Mouse (Mus musculus): ENCODE measurements around the gene Pa2g4. TPM values are rescaled to one million over a fixed set of nuclear protein-coding genes. Genes with fewer than 3 reads are reported as not detected.

The Pa2g4 gene
- total RNA-seq, 2 experiments from 2014 or later, result 404 to 442 TPM

GRCm38 (mm10) chr10:128509203-128509602 lies 56.6 kb downstream of the Pa2g4 start:
- ATAC-seq (replicated peaks; ENCODE audit: poor library complexity, severe bottlenecking), result no peak

- ATAC-seq (replicated peaks; ENCODE audit: poor library complexity, severe bottlenecking), result no peak
These were observed 57.5 kb downstream of the Pa2g4 start for GRCm38 (mm10) chr10:128508260-128508659.

Other genes starting within 250 kb of the Pa2g4 start
- 108 and 200 TPM in 2 replicates for gene Cnpy2, start 243.5 kb downstream of the Pa2g4 start, total RNA-seq (2014; fragmentation: Nextera tagmentation)
- gene Cnpy2, start 243.5 kb downstream of the Pa2g4 start, total RNA-seq (2017), result 135 TPM in 2 replicates
- 175 and 176 TPM in 2 replicates for gene Cs, start 228.3 kb downstream of the Pa2g4 start, total RNA-seq (2014; fragmentation: Nextera tagmentation)
- 104 and 114 TPM in 2 replicates for gene Cs, start 228.3 kb downstream of the Pa2g4 start, total RNA-seq (2017)
- 20.8 and 28.4 TPM in 2 replicates for gene Coq10a, start 197.0 kb downstream of the Pa2g4 start, total RNA-seq (2014; fragmentation: Nextera tagmentation)
- gene Coq10a, start 197.0 kb downstream of the Pa2g4 start, total RNA-seq (2017), result 6.8 and 7.9 TPM in 2 replicates
- gene Ankrd52, start 188.9 kb downstream of the Pa2g4 start, total RNA-seq (2014; fragmentation: Nextera tagmentation), result 58.1 and 60.1 TPM in 2 replicates
- 9.1 and 11.3 TPM in 2 replicates for gene Ankrd52, start 188.9 kb downstream of the Pa2g4 start, total RNA-seq (2017)
- not detected in 2 replicates for gene Slc39a5, start 164.8 kb downstream of the Pa2g4 start, total RNA-seq (2014; fragmentation: Nextera tagmentation)
- not detected in 2 replicates for gene Slc39a5, start 164.8 kb downstream of the Pa2g4 start, total RNA-seq (2017)
- 80.4 and 115 TPM in 2 replicates for gene Nabp2, start 154.5 kb downstream of the Pa2g4 start, total RNA-seq (2014; fragmentation: Nextera tagmentation)
- gene Nabp2, start 154.5 kb downstream of the Pa2g4 start, total RNA-seq (2017), result 58.6 and 60.5 TPM in 2 replicates
- gene Rnf41, start 154.3 kb downstream of the Pa2g4 start, total RNA-seq (2014; fragmentation: Nextera tagmentation), result 15.7 and 29.1 TPM in 2 replicates
- 16.5 and 18.6 TPM in 2 replicates for gene Rnf41, start 154.3 kb downstream of the Pa2g4 start, total RNA-seq (2017)
- gene Smarcc2, start 106.7 kb downstream of the Pa2g4 start, total RNA-seq (2014; fragmentation: Nextera tagmentation), result 90.4 and 113 TPM in 2 replicates
- 56.4 and 56.9 TPM in 2 replicates for gene Smarcc2, start 106.7 kb downstream of the Pa2g4 start, total RNA-seq (2017)
- 1,019 and 1,105 TPM in 2 replicates for gene Myl6, start 71.8 kb downstream of the Pa2g4 start, total RNA-seq (2014; fragmentation: Nextera tagmentation)
- 1,278 and 1,308 TPM in 2 replicates for gene Myl6, start 71.8 kb downstream of the Pa2g4 start, total RNA-seq (2017)
- gene Myl6b, start 67.3 kb downstream of the Pa2g4 start, total RNA-seq (2014; fragmentation: Nextera tagmentation), result 10.7 and 13.7 TPM in 2 replicates
- gene Myl6b, start 67.3 kb downstream of the Pa2g4 start, total RNA-seq (2017), result 1.2 and 1.7 TPM in 2 replicates
- 89.1 and 90.5 TPM in 2 replicates for gene Esyt1, start 40.1 kb downstream of the Pa2g4 start, total RNA-seq (2014; fragmentation: Nextera tagmentation)
- 78.8 and 97.6 TPM in 2 replicates for gene Esyt1, start 40.1 kb downstream of the Pa2g4 start, total RNA-seq (2017)
- gene Zc3h10, start 18.2 kb downstream of the Pa2g4 start, total RNA-seq (2014; fragmentation: Nextera tagmentation), result 8.8 and 9.7 TPM in 2 replicates
- 12.5 and 13.6 TPM in 2 replicates for gene Zc3h10, start 18.2 kb downstream of the Pa2g4 start, total RNA-seq (2017)
- gene Rpl41, start 16.7 kb downstream of the Pa2g4 start, total RNA-seq (2014; fragmentation: Nextera tagmentation), result 6,066 and 6,315 TPM in 2 replicates
- gene Rpl41, start 16.7 kb downstream of the Pa2g4 start, total RNA-seq (2017), result 3,608 and 4,444 TPM in 2 replicates
- 1.6 and 1.7 TPM in 2 replicates for gene Erbb3, start 23.7 kb upstream of the Pa2g4 start, total RNA-seq (2014; fragmentation: Nextera tagmentation)
- 1.4 and 1.8 TPM in 2 replicates for gene Erbb3, start 23.7 kb upstream of the Pa2g4 start, total RNA-seq (2017)
- 2,754 and 2,968 TPM in 2 replicates for gene Rps26, start 60.8 kb upstream of the Pa2g4 start, total RNA-seq (2014; fragmentation: Nextera tagmentation)
- gene Rps26, start 60.8 kb upstream of the Pa2g4 start, total RNA-seq (2017), result 1,150 and 1,165 TPM in 2 replicates
- 0.62 TPM in 1 of 2 replicates, not detected in the other for gene Ikzf4, start 80.0 kb upstream of the Pa2g4 start, total RNA-seq (2014; fragmentation: Nextera tagmentation)
- gene Ikzf4, start 80.0 kb upstream of the Pa2g4 start, total RNA-seq (2017), result not detected in 2 replicates
- 3.5 and 4.1 TPM in 2 replicates for gene Suox, start 108.1 kb upstream of the Pa2g4 start, total RNA-seq (2014; fragmentation: Nextera tagmentation)
- 5.9 and 8.1 TPM in 2 replicates for gene Suox, start 108.1 kb upstream of the Pa2g4 start, total RNA-seq (2017)
- gene Rab5b, start 130.3 kb upstream of the Pa2g4 start, total RNA-seq (2014; fragmentation: Nextera tagmentation), result 43.7 and 43.8 TPM in 2 replicates
- gene Rab5b, start 130.3 kb upstream of the Pa2g4 start, total RNA-seq (2017), result 45.7 and 58.0 TPM in 2 replicates
- gene Pmel, start 138.2 kb upstream of the Pa2g4 start, total RNA-seq (2014; fragmentation: Nextera tagmentation), result 0.28 and 2.6 TPM in 2 replicates
- gene Pmel, start 138.2 kb upstream of the Pa2g4 start, total RNA-seq (2017), result 0.52 and 1.6 TPM in 2 replicates
- gene Cdk2, start 139.0 kb upstream of the Pa2g4 start, total RNA-seq (2014; fragmentation: Nextera tagmentation), result 101 and 134 TPM in 2 replicates
- 60.3 and 73.1 TPM in 2 replicates for gene Cdk2, start 139.0 kb upstream of the Pa2g4 start, total RNA-seq (2017)
- gene Dgka, start 178.9 kb upstream of the Pa2g4 start, total RNA-seq (2014; fragmentation: Nextera tagmentation), result 13.2 and 15.8 TPM in 2 replicates
- gene Dgka, start 178.9 kb upstream of the Pa2g4 start, total RNA-seq (2017), result 9.4 and 12.0 TPM in 2 replicates
- 43.5 and 52.0 TPM in 2 replicates for gene Pym1, start 181.9 kb upstream of the Pa2g4 start, total RNA-seq (2014; fragmentation: Nextera tagmentation)
- gene Pym1, start 181.9 kb upstream of the Pa2g4 start, total RNA-seq (2017), result 47.6 and 82.5 TPM in 2 replicates
- 6.9 and 8.3 TPM in 2 replicates for gene Mmp19, start 224.9 kb upstream of the Pa2g4 start, total RNA-seq (2014; fragmentation: Nextera tagmentation)
- 14.9 and 15.6 TPM in 2 replicates for gene Mmp19, start 224.9 kb upstream of the Pa2g4 start, total RNA-seq (2017)
- 16.5 and 17.5 TPM in 2 replicates for gene Dnajc14, start 238.1 kb upstream of the Pa2g4 start, total RNA-seq (2014; fragmentation: Nextera tagmentation)
- 23.8 and 30.7 TPM in 2 replicates for gene Dnajc14, start 238.1 kb upstream of the Pa2g4 start, total RNA-seq (2017)
- 10.8 and 14.4 TPM in 2 replicates for gene Tmem198b, start 238.4 kb upstream of the Pa2g4 start, total RNA-seq (2014; fragmentation: Nextera tagmentation)
- 3.4 and 3.6 TPM in 2 replicates for gene Tmem198b, start 238.4 kb upstream of the Pa2g4 start, total RNA-seq (2017)

Data from granulocyte monocyte progenitor cell, adult 5-6 weeks (primary cell).